Mouse (Mus musculus): ENCODE results near the gene Xrcc1. TPM values are rescaled to one million over a fixed set of nuclear protein-coding genes. Genes with fewer than 3 reads are reported as not detected.
A peak's percentile ranks its signal among the peaks of the same experiment; 100 is the strongest.

Gene Xrcc1
- total and polyA plus RNA-seq, 2 experiments from 2014 or later: 41.9 to 51.8 TPM

- no peaks in the 10 kb centered on the region for H3K27me3 ChIP-seq (ENCODE audit: insufficient read depth, low read length)
- H3K9ac ChIP-seq (replicated peaks; ENCODE audit: low read length, poor library complexity, severe bottlenecking): no peak overlapping the region
- ATAC-seq (ENCODE audit: low FRiP score) (no peak), DNase-seq (ENCODE audit: low spot score) (no peak)
- no peak overlapping the region for H3K27ac ChIP-seq (ENCODE audit: low read depth, low read length)
- no peak for TF ChIP-seq CTCF (IDR thresholded peaks at IDR 0.05)
- H3K4me2 ChIP-seq (ENCODE audit: low read depth, low read length, poor library complexity, severe bottlenecking): no peak overlapping the region
- WGBS: 92% methylated on average over 8 of the region's 8 CpGs
- no peaks in the 10 kb centered on the region for H3K4me1 ChIP-seq (ENCODE audit: insufficient read depth, low read length)
- H3K9me3 ChIP-seq (ENCODE audit: low read length): no peaks in the 10 kb centered on the region
- peaks cover 41% of the 10 kb centered on the region for H3K36me3 ChIP-seq (ENCODE audit: insufficient read depth, low read length)
- no peak overlapping the region for H3K4me3 ChIP-seq (ENCODE audit: low read depth, low read length)
Measured at GRCm38 (mm10) chr7:24563191-24563836, 17.2 kb downstream of the Xrcc1 start.

- Histone ChIP-seq H3K36me3 (ENCODE audit: insufficient read depth, low read length) (peaks cover 45% of the 10 kb centered on the region), H3K27ac (ENCODE audit: low read depth, low read length) (no peak overlapping the region), H3K4me1 (ENCODE audit: insufficient read depth, low read length) (no peaks in the 10 kb centered on the region), H3K27me3 (ENCODE audit: insufficient read depth, low read length) (no peaks in the 10 kb centered on the region), H3K9ac (replicated peaks; ENCODE audit: low read length, poor library complexity, severe bottlenecking) (no peak overlapping the region), H3K9me3 (ENCODE audit: low read length) (no peaks in the 10 kb centered on the region), H3K4me3 (ENCODE audit: low read depth, low read length) (no peak overlapping the region), H3K4me2 (ENCODE audit: low read depth, low read length, poor library complexity, severe bottlenecking) (no peak overlapping the region)
- TF ChIP-seq CTCF (IDR thresholded peaks at IDR 0.05): no peak
- ATAC-seq (ENCODE audit: low FRiP score) (no peak), DNase-seq (ENCODE audit: low spot score) (no peak)
- 89% methylated on average over 4 of the region's 4 CpGs for WGBS
Measured at GRCm38 (mm10) chr7:24563837-24564206, 17.7 kb downstream of the Xrcc1 start.

- 61% methylated on average over 6 of the region's 6 CpGs for WGBS
- Histone ChIP-seq H3K4me2 (ENCODE audit: low read depth, low read length, poor library complexity, severe bottlenecking) (no peak overlapping the region), H3K9me3 (ENCODE audit: low read length) (no peaks in the 10 kb centered on the region), H3K4me3 (ENCODE audit: low read depth, low read length) (no peak overlapping the region), H3K4me1 (ENCODE audit: insufficient read depth, low read length) (no peaks in the 10 kb centered on the region), H3K9ac (replicated peaks; ENCODE audit: low read length, poor library complexity, severe bottlenecking) (no peak overlapping the region), H3K27me3 (ENCODE audit: insufficient read depth, low read length) (no peaks in the 10 kb centered on the region), H3K27ac (ENCODE audit: low read depth, low read length) (no peak overlapping the region), H3K36me3 (ENCODE audit: insufficient read depth, low read length) (peaks cover 45% of the 10 kb centered on the region)
- DNase-seq (ENCODE audit: low spot score) (peak; percentile 38), ATAC-seq (ENCODE audit: low FRiP score) (no peak)
- peak; percentile 72 for TF ChIP-seq CTCF (IDR thresholded peaks at IDR 0.05)
Measured at GRCm38 (mm10) chr7:24564607-24565265, 18.6 kb downstream of the Xrcc1 start.

- DNase-seq (ENCODE audit: low spot score) (no peak), ATAC-seq (ENCODE audit: low FRiP score) (no peak)
- H3K36me3 ChIP-seq (ENCODE audit: insufficient read depth, low read length): peaks cover 53% of the 10 kb centered on the region
- TF ChIP-seq CTCF (IDR thresholded peaks at IDR 0.05): no peak
- H3K27me3 ChIP-seq (ENCODE audit: insufficient read depth, low read length): no peaks in the 10 kb centered on the region
- no peak overlapping the region for H3K4me2 ChIP-seq (ENCODE audit: low read depth, low read length, poor library complexity, severe bottlenecking)
- H3K9ac ChIP-seq (replicated peaks; ENCODE audit: low read length, poor library complexity, severe bottlenecking): no peak overlapping the region
- no peaks in the 10 kb centered on the region for H3K4me1 ChIP-seq (ENCODE audit: insufficient read depth, low read length)
- H3K9me3 ChIP-seq (ENCODE audit: low read length): no peaks in the 10 kb centered on the region
- H3K27ac ChIP-seq (ENCODE audit: low read depth, low read length): no peak overlapping the region
- WGBS: 96% methylated on average over 11 of the region's 11 CpGs
- no peak overlapping the region for H3K4me3 ChIP-seq (ENCODE audit: low read depth, low read length)
Measured at GRCm38 (mm10) chr7:24565627-24566026, 19.5 kb downstream of the Xrcc1 start.

- ATAC-seq (ENCODE audit: low FRiP score) (no peak), DNase-seq (ENCODE audit: low spot score) (no peak)
- no peak for TF ChIP-seq CTCF (IDR thresholded peaks at IDR 0.05)
- Histone ChIP-seq H3K4me3 (ENCODE audit: low read depth, low read length) (no peak overlapping the region), H3K9me3 (ENCODE audit: low read length) (no peaks in the 10 kb centered on the region), H3K27me3 (ENCODE audit: insufficient read depth, low read length) (no peaks in the 10 kb centered on the region), H3K27ac (ENCODE audit: low read depth, low read length) (no peak overlapping the region), H3K4me2 (ENCODE audit: low read depth, low read length, poor library complexity, severe bottlenecking) (no peak overlapping the region), H3K4me1 (ENCODE audit: insufficient read depth, low read length) (no peaks in the 10 kb centered on the region), H3K36me3 (ENCODE audit: insufficient read depth, low read length) (peaks cover 53% of the 10 kb centered on the region), H3K9ac (replicated peaks; ENCODE audit: low read length, poor library complexity, severe bottlenecking) (no peak overlapping the region)
- WGBS: 96% methylated on average over 9 of the region's 9 CpGs
Measured at GRCm38 (mm10) chr7:24566206-24566605, 20.1 kb downstream of the Xrcc1 start.

- no peak overlapping the region for H3K4me3 ChIP-seq (ENCODE audit: low read depth, low read length)
- DNase-seq (ENCODE audit: low spot score) (no peak), ATAC-seq (ENCODE audit: low FRiP score) (no peak)
- peaks cover 43% of the 10 kb centered on the region for H3K36me3 ChIP-seq (ENCODE audit: insufficient read depth, low read length)
- no peaks in the 10 kb centered on the region for H3K9me3 ChIP-seq (ENCODE audit: low read length)
- no peaks in the 10 kb centered on the region for H3K27me3 ChIP-seq (ENCODE audit: insufficient read depth, low read length)
- no peak for TF ChIP-seq CTCF (IDR thresholded peaks at IDR 0.05)
- H3K4me1 ChIP-seq (ENCODE audit: insufficient read depth, low read length): no peaks in the 10 kb centered on the region
- no peak overlapping the region for H3K27ac ChIP-seq (ENCODE audit: low read depth, low read length)
- WGBS: 89% methylated on average over 4 of the region's 4 CpGs
- no peak overlapping the region for H3K9ac ChIP-seq (replicated peaks; ENCODE audit: low read length, poor library complexity, severe bottlenecking)
- H3K4me2 ChIP-seq (ENCODE audit: low read depth, low read length, poor library complexity, severe bottlenecking): no peak overlapping the region
Measured at GRCm38 (mm10) chr7:24568512-24568911, 22.4 kb downstream of the Xrcc1 start.
